Mouse (Mus musculus): ENCODE data around the gene Gm13289. TPM values are rescaled to one million over a fixed set of nuclear protein-coding genes. Genes with fewer than 3 reads are reported as not detected.

The Gm13289 gene
- total and polyA plus RNA-seq, 3 experiments: not detected

DNA sequence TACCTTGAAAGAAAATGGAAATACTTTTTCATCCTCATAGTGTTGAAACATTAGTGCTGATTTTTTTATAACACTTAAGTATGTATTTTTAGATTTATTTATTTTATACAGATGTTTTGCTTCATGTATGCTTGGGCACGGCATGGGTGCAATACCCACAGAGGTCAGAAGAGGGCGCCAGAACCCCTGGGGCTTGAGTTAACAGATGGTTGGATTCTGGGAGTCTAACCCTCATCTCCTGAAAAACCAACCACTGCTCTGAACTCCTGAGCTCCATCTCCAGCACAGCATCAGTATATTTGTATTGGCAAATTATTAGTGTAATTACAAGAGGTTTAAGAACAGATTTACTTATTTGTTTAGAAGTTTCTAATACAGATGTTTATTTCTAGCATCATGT, 38.2 kb upstream of the Gm13289 start (continued):
- TF ChIP-seq POLR2A (IDR thresholded peaks at IDR 0.05; ENCODE audit: low read depth, low read length): no peak
- no peak for TF ChIP-seq RCOR1 (conservative IDR thresholded peaks at IDR 0.05; ENCODE audit: low read depth, low read length)
- TF ChIP-seq MEF2A (IDR thresholded peaks at IDR 0.05; ENCODE audit: borderline replicate concordance, low read depth, low read length): no peak
- no peak for TF ChIP-seq MAX (IDR thresholded peaks at IDR 0.05; ENCODE audit: low read length)
- TF ChIP-seq MXI1 (IDR thresholded peaks at IDR 0.05; ENCODE audit: low read depth, low read length): no peak

DNA sequence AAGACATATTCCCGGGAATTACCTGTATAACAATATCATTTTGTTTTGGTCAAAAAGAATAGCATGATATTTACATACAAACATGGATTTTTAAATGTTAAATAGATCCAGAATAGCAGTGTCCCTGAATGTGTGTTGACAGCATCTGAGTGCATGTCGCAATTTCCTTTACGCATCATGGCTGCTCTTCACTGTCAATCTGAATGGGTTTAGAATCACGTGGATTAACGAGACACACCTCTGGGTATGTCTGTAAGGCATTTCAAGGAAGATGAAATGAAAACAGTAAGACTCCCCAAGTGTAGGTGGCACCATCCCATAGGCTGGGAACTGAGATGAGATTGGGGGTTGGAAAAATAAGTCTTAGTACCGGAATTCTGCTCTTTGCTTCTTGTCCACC, 37.7 kb upstream of the Gm13289 start:
- no peak overlapping the region for H3K27ac ChIP-seq (ENCODE audit: insufficient read depth, low read depth)
- no peak for DNase-seq (ENCODE audit: extremely low read depth)
- in situ Hi-C loops (cut with MboI; ENCODE audit: low pct_ligation_motif_present, low pct_unique_long_range_greater_than_20kb, low sequenced_read_pairs): loop anchor here (5.0 kb wide), 1 partner anchor 37 kb away; no protein-coding TSS in a partner anchor
- no peak overlapping the region for H3K9ac ChIP-seq (ENCODE audit: insufficient read depth, low read depth)
- no peaks in the 10 kb centered on the region for H3K9me3 ChIP-seq (replicated peaks; ENCODE audit: low read length)
- no peaks in the 10 kb centered on the region for H3K79me2 ChIP-seq (replicated peaks; ENCODE audit: control insufficient read depth, extremely low read depth, insufficient read depth, poor library complexity, severe bottlenecking)
- H3K4me3 ChIP-seq (replicated peaks in 1 of 3; ENCODE audit: low read depth in 2 of 3, low read length in 2 of 3, poor library complexity in 1 of 3): no peak overlapping the region
- H3K4me1 ChIP-seq (ENCODE audit: control insufficient read depth in 1 of 2, insufficient read depth in 2 of 2): peaks cover 5 to 7% of the 10 kb centered on the region in 2 experiments
- TF ChIP-seq ZC3H11A (IDR thresholded peaks at IDR 0.05; ENCODE audit: low read depth, low read length) (no peak), ZKSCAN1 (IDR thresholded peaks at IDR 0.05; ENCODE audit: borderline replicate concordance, low read depth, low read length) (no peak), MEF2A (IDR thresholded peaks at IDR 0.05; ENCODE audit: borderline replicate concordance, low read depth, low read length) (no peak), NELFE (IDR thresholded peaks at IDR 0.05; ENCODE audit: low read depth, low read length) (no peak), MYC (IDR thresholded peaks at IDR 0.05; ENCODE audit: low read depth, low read length) (no peak), MAX (IDR thresholded peaks at IDR 0.05; ENCODE audit: low read length) (no peak), NRF1 (IDR thresholded peaks at IDR 0.05; ENCODE audit: low read depth, low read length) (no peak), RCOR1 (conservative IDR thresholded peaks at IDR 0.05; ENCODE audit: low read depth, low read length) (no peak), MAFK (IDR thresholded peaks at IDR 0.05; ENCODE audit: insufficient replicate concordance, low read length) (no peak)
- no peaks in the 10 kb centered on the region for H3K36me3 ChIP-seq (replicated peaks in 1 of 2; ENCODE audit: control insufficient read depth in 1 of 2, insufficient read depth in 1 of 2, low read length in 1 of 2)
- dilution Hi-C loops (cut with MboI; ENCODE audit: extremely low pct_ligation_motif_present, extremely low pct_unique_long_range_greater_than_20kb, low sequenced_read_pairs): no loop called here
- H3K4me2 ChIP-seq (ENCODE audit: insufficient read depth, low read depth, poor library complexity, severe bottlenecking): no peak overlapping the region
- peaks cover 62% of the 10 kb centered on the region for H3K27me3 ChIP-seq (replicated peaks)

DNA sequence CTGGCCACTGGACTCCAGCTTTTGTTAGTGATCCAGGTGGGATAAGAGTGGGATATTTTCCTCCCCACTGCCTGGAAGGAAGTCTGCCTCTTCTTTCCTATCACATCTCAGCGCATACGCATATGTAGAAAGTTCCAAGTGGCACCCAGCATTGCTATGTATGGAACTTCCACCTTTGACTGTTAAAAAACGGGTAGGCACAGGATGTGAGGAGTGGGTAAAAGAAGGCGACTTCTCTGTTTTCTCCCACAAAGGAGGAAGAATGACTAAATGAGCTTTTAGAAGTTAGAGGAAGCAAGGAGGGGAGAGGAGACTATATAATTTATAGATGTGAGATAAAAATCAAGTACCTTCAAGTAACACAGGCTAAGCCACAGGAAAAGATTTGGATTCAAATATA, 35.3 kb upstream of the Gm13289 start:
- Histone ChIP-seq H3K9ac (ENCODE audit: insufficient read depth, low read depth) (no peak overlapping the region), H3K4me2 (ENCODE audit: insufficient read depth, low read depth, poor library complexity, severe bottlenecking) (no peak overlapping the region), H3K4me3 (replicated peaks in 1 of 3; ENCODE audit: low read depth in 2 of 3, low read length in 2 of 3, poor library complexity in 1 of 3) (no peak overlapping the region), H3K79me2 (replicated peaks; ENCODE audit: control insufficient read depth, extremely low read depth, insufficient read depth, poor library complexity, severe bottlenecking) (no peaks in the 10 kb centered on the region), H3K4me1 (ENCODE audit: control insufficient read depth in 1 of 2, insufficient read depth in 2 of 2) (peaks cover 5 to 7% of the 10 kb centered on the region in 2 experiments), H3K9me3 (replicated peaks; ENCODE audit: low read length) (no peaks in the 10 kb centered on the region), H3K27ac (ENCODE audit: insufficient read depth, low read depth) (no peak overlapping the region), H3K27me3 (replicated peaks) (peaks cover 63% of the 10 kb centered on the region), H3K36me3 (replicated peaks in 1 of 2; ENCODE audit: control insufficient read depth in 1 of 2, insufficient read depth in 1 of 2, low read length in 1 of 2) (no peaks in the 10 kb centered on the region)
- TF ChIP-seq POLR2A (IDR thresholded peaks at IDR 0.05; ENCODE audit: low read depth, low read length) (no peak), USF1 (IDR thresholded peaks at IDR 0.05; ENCODE audit: low read depth, low read length) (no peak)
- dilution Hi-C loops (cut with MboI; ENCODE audit: extremely low pct_ligation_motif_present, extremely low pct_unique_long_range_greater_than_20kb, low sequenced_read_pairs): no loop called here
- DNase-seq (ENCODE audit: extremely low read depth): no peak
- in situ Hi-C loops (cut with MboI; ENCODE audit: low pct_ligation_motif_present, low pct_unique_long_range_greater_than_20kb, low sequenced_read_pairs): no loop called here
